Mouse (Mus musculus): ENCODE data around the gene Siglech. TPM values are rescaled to one million over a fixed set of nuclear protein-coding genes. Genes with fewer than 3 reads are reported as not detected.
A peak's percentile ranks its signal among the peaks of the same experiment; 100 is the strongest.

Siglech gene
- polyA plus RNA-seq (2015; fragmentation: Nextera tagmentation; extraction: Ambion mirVana): 1.5 and 3.1 TPM in 2 replicates

DNA sequence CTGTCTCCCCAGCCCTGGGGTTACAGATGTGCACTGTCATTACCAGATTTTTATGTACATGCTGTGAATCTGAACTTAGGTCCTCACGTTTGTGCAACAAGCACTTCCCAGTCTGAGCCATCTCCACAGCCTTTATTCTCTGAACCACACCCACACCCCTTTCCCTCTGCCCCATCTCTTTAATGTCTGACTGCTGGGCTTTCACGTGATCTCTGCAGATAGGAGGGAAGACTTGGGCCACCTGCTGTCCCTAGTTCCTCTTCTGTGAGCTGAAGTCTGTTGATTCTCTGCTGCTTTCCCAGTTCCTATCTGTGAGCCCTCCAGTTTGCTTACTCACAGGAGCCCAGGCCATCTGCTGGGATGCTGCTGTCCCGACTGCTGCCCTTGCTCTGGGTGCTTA, at the start of gene Siglech:
Gene Siglech, plus strand, starts transcription at position 253 of the 400 bp plus-strand sequence.
- 45% methylated on average over 3 of the region's 3 CpGs for WGBS
- Histone ChIP-seq H3K4me3 (ENCODE audit: low read length) (no peak within 1 kb of the TSS), H3K9me3 (ENCODE audit: control insufficient read depth, low read length) (no peaks in the 10 kb centered on the region), H3K4me1 (ENCODE audit: control insufficient read depth, insufficient read depth, low read depth, low read length) (no peaks in the 10 kb centered on the region), H3K9ac (ENCODE audit: low read depth, low read length) (no peak within 1 kb of the TSS), H3K27me3 (replicated peaks; ENCODE audit: control insufficient read depth, insufficient read depth, low read length) (no peaks in the 10 kb centered on the region), H3K36me3 (ENCODE audit: control insufficient read depth, insufficient read depth, low read length) (no peaks in the 10 kb centered on the region), H3K27ac (ENCODE audit: low read depth, low read length) (no peak within 1 kb of the TSS), H3K4me2 (ENCODE audit: low read length) (no peak within 1 kb of the TSS)
- ATAC-seq: no peak

- H3K27me3 ChIP-seq (replicated peaks; ENCODE audit: control insufficient read depth, insufficient read depth, low read length): no peaks in the 10 kb centered on the region
- no peaks in the 10 kb centered on the region for H3K4me1 ChIP-seq (ENCODE audit: control insufficient read depth, insufficient read depth, low read depth, low read length)
- no peaks in the 10 kb centered on the region for H3K36me3 ChIP-seq (ENCODE audit: control insufficient read depth, insufficient read depth, low read length)
- no peak overlapping the region for H3K9ac ChIP-seq (ENCODE audit: low read depth, low read length)
- H3K9me3 ChIP-seq (ENCODE audit: control insufficient read depth, low read length): no peaks in the 10 kb centered on the region
- 74% methylated on average over 7 of the region's 7 CpGs for WGBS
- H3K4me3 ChIP-seq (ENCODE audit: low read length): no peak overlapping the region
- ATAC-seq: no peak
- no peak overlapping the region for H3K27ac ChIP-seq (ENCODE audit: low read depth, low read length)
- H3K4me2 ChIP-seq (ENCODE audit: low read length): no peak overlapping the region
Observed at GRCm38 (mm10) chr7:55722673-55723072, 45.3 kb upstream of the Siglech start.

DNA sequence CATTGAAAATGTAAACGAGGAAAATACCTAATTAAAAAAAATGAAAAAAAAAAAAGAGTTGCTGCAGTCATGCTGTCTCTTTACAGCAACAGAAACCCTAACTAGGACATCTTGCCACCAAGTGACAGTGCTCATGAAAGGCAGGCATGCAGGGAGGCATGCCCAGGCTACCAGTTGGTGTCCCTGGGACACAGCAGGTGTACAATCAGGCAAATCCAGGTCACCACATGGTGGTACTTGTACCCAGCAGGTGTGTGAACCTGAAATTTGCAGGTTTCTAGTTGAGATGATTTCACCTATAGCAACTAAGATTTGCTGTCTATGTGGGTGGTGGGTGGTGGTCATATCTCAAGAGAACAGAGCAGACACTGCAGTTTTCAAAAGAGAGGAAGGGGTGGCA, 39.1 kb upstream of the Siglech start:
- Histone ChIP-seq H3K4me3 (ENCODE audit: low read length) (no peak overlapping the region), H3K9me3 (ENCODE audit: control insufficient read depth, low read length) (no peaks in the 10 kb centered on the region), H3K4me2 (ENCODE audit: low read length) (no peak overlapping the region), H3K36me3 (ENCODE audit: control insufficient read depth, insufficient read depth, low read length) (no peaks in the 10 kb centered on the region), H3K27me3 (replicated peaks; ENCODE audit: control insufficient read depth, insufficient read depth, low read length) (no peaks in the 10 kb centered on the region), H3K9ac (ENCODE audit: low read depth, low read length) (no peak overlapping the region), H3K27ac (ENCODE audit: low read depth, low read length) (no peak overlapping the region), H3K4me1 (ENCODE audit: control insufficient read depth, insufficient read depth, low read depth, low read length) (no peaks in the 10 kb centered on the region)
- WGBS: 59% methylated on average over 1 of the region's 1 CpGs
- ATAC-seq: no peak

GRCm38 (mm10) chr7:55734483-55734882, 33.5 kb upstream of the Siglech start:
- H3K27ac ChIP-seq (ENCODE audit: low read depth, low read length): no peak overlapping the region
- no peak overlapping the region for H3K4me2 ChIP-seq (ENCODE audit: low read length)
- no peaks in the 10 kb centered on the region for H3K36me3 ChIP-seq (ENCODE audit: control insufficient read depth, insufficient read depth, low read length)
- H3K9me3 ChIP-seq (ENCODE audit: control insufficient read depth, low read length): no peaks in the 10 kb centered on the region
- no peak overlapping the region for H3K9ac ChIP-seq (ENCODE audit: low read depth, low read length)
- no peak for ATAC-seq
- WGBS: 91% methylated on average over 2 of the region's 2 CpGs
- no peaks in the 10 kb centered on the region for H3K4me1 ChIP-seq (ENCODE audit: control insufficient read depth, insufficient read depth, low read depth, low read length)
- H3K27me3 ChIP-seq (replicated peaks; ENCODE audit: control insufficient read depth, insufficient read depth, low read length): no peaks in the 10 kb centered on the region
- H3K4me3 ChIP-seq (ENCODE audit: low read length): no peak overlapping the region

- ATAC-seq: peak; percentile 83
- H3K4me2 ChIP-seq (ENCODE audit: low read length): no peak overlapping the region
- no peaks in the 10 kb centered on the region for H3K36me3 ChIP-seq (ENCODE audit: control insufficient read depth, insufficient read depth, low read length)
- no peaks in the 10 kb centered on the region for H3K4me1 ChIP-seq (ENCODE audit: control insufficient read depth, insufficient read depth, low read depth, low read length)
- no peak overlapping the region for H3K27ac ChIP-seq (ENCODE audit: low read depth, low read length)
- H3K27me3 ChIP-seq (replicated peaks; ENCODE audit: control insufficient read depth, insufficient read depth, low read length): no peaks in the 10 kb centered on the region
- H3K4me3 ChIP-seq (ENCODE audit: low read length): no peak overlapping the region
- 43% methylated on average over 4 of the region's 4 CpGs for WGBS
- no peak overlapping the region for H3K9ac ChIP-seq (ENCODE audit: low read depth, low read length)
- H3K9me3 ChIP-seq (ENCODE audit: control insufficient read depth, low read length): no peaks in the 10 kb centered on the region
Observed at GRCm38 (mm10) chr7:55737125-55737912, 30.7 kb upstream of the Siglech start.

GRCm38 (mm10) chr7:55743614-55744267, 24.2 kb upstream of the Siglech start:
- no peak overlapping the region for H3K9ac ChIP-seq (ENCODE audit: low read depth, low read length)
- peak; percentile 31; the same call in 1 of the 2 replicates for ATAC-seq
- no peaks in the 10 kb centered on the region for H3K36me3 ChIP-seq (ENCODE audit: control insufficient read depth, insufficient read depth, low read length)
- H3K27ac ChIP-seq (ENCODE audit: low read depth, low read length): no peak overlapping the region
- H3K4me1 ChIP-seq (ENCODE audit: control insufficient read depth, insufficient read depth, low read depth, low read length): peaks cover 3% of the 10 kb centered on the region; the same call in 1 of the 2 replicates
- WGBS: 79% methylated on average over 3 of the region's 3 CpGs
- H3K4me2 ChIP-seq (ENCODE audit: low read length): no peak overlapping the region
- H3K4me3 ChIP-seq (ENCODE audit: low read length): no peak overlapping the region
- H3K9me3 ChIP-seq (ENCODE audit: control insufficient read depth, low read length): no peaks in the 10 kb centered on the region
- no peaks in the 10 kb centered on the region for H3K27me3 ChIP-seq (replicated peaks; ENCODE audit: control insufficient read depth, insufficient read depth, low read length)

DNA sequence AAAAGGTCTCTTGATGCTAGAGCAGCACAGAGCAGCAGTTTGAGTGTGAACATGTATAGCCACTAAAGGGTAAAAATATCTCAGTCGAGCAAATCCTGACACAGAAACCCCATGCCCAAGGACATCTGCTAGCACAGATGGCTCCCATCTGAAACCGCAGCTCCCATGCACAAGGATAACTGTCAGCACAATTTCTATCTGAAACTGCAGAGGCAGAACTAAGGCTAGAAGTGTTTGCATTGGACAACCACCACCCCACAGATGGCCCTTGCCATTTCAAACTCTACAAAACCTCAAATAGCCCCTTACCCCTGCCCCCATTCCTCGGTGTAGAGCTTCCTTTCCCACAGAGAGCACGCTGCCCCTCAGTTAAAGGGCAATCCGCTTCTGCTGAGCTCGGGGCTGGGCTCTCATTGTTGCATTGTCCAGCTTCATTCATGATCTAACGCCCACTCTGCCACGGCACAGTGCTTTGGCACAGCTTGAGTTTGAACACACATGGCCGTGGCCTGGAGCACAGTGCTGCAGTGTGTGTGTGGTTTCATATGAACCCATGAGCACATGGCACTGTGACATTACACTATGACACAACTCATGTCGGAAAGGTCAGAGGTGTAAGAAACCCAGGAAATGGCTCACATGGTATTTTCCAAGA, 23.3 kb upstream of the Siglech start:
- peak; percentile 86 for ATAC-seq
- Histone ChIP-seq H3K9me3 (ENCODE audit: control insufficient read depth, low read length) (no peaks in the 10 kb centered on the region), H3K9ac (ENCODE audit: low read depth, low read length) (no peak overlapping the region), H3K27ac (ENCODE audit: low read depth, low read length) (peak overlapping the region; percentile 63; the same call in 1 of the 2 replicates), H3K36me3 (ENCODE audit: control insufficient read depth, insufficient read depth, low read length) (no peaks in the 10 kb centered on the region), H3K4me1 (ENCODE audit: control insufficient read depth, insufficient read depth, low read depth, low read length) (peaks cover 3% of the 10 kb centered on the region; the same call in 1 of the 2 replicates), H3K4me3 (ENCODE audit: low read length) (no peak overlapping the region), H3K4me2 (ENCODE audit: low read length) (no peak overlapping the region), H3K27me3 (replicated peaks; ENCODE audit: control insufficient read depth, insufficient read depth, low read length) (no peaks in the 10 kb centered on the region)
- 24% methylated on average over 10 of the region's 10 CpGs for WGBS

GRCm38 (mm10) chr7:55750841-55751240, 17.1 kb upstream of the Siglech start:
- Histone ChIP-seq H3K9me3 (ENCODE audit: control insufficient read depth, low read length) (no peaks in the 10 kb centered on the region), H3K4me1 (ENCODE audit: control insufficient read depth, insufficient read depth, low read depth, low read length) (no peaks in the 10 kb centered on the region), H3K27ac (ENCODE audit: low read depth, low read length) (no peak overlapping the region), H3K36me3 (ENCODE audit: control insufficient read depth, insufficient read depth, low read length) (no peaks in the 10 kb centered on the region), H3K27me3 (replicated peaks; ENCODE audit: control insufficient read depth, insufficient read depth, low read length) (no peaks in the 10 kb centered on the region), H3K9ac (ENCODE audit: low read depth, low read length) (no peak overlapping the region), H3K4me3 (ENCODE audit: low read length) (no peak overlapping the region), H3K4me2 (ENCODE audit: low read length) (no peak overlapping the region)
- ATAC-seq: no peak
- 77% methylated on average over 3 of the region's 3 CpGs for WGBS

DNA sequence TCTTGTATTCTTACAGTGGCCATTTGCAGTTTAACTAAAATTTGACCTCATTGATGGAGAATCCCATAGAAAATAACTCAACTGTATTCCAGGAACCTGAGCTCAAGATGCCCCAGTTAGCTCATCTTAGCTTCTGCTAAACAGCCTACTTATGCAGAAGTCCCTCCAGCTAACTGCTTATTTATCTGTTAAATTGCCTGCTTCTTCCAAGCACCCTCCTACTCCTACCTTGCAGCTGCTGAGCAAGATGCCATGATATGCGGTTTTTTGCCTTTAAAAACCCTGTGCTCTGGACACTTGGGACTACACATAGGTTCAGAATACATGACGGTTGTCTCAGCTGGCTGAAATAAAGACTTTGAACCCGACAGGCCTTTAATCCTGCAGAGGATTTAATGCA, 8.6 kb upstream of the Siglech start:
- no peak overlapping the region for H3K9ac ChIP-seq (ENCODE audit: low read depth, low read length)
- no peak overlapping the region for H3K4me3 ChIP-seq (ENCODE audit: low read length)
- no peak overlapping the region for H3K4me2 ChIP-seq (ENCODE audit: low read length)
- H3K27me3 ChIP-seq (replicated peaks; ENCODE audit: control insufficient read depth, insufficient read depth, low read length): no peaks in the 10 kb centered on the region
- no peak for ATAC-seq
- no peaks in the 10 kb centered on the region for H3K4me1 ChIP-seq (ENCODE audit: control insufficient read depth, insufficient read depth, low read depth, low read length)
- H3K9me3 ChIP-seq (ENCODE audit: control insufficient read depth, low read length): no peaks in the 10 kb centered on the region
- H3K36me3 ChIP-seq (ENCODE audit: control insufficient read depth, insufficient read depth, low read length): no peaks in the 10 kb centered on the region
- no peak overlapping the region for H3K27ac ChIP-seq (ENCODE audit: low read depth, low read length)
- 65% methylated on average over 3 of the region's 3 CpGs for WGBS
